Mouse (Mus musculus): ENCODE results near the gene Dera.

The Dera gene

DNA sequence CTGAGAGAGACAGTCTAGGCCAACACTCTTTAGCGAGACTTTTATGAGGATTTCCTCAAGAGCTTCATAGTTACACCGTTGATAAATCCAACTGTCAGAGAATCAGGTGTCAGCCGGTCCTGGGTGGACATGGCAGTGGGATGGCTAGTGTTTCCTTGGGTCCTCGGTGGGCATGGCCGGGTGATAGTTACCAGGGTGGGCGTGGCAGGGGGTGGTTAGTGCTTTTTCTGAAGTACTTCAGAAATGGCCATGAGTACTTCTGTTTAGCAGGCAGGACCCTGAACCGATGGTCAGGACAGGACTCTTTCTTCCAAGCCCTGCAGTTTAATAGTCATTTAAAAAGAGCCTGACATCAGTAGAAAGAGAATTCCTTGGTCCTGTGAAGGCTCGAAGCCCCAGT, 52.5 kb downstream of the Dera start:
- no peak for DNase-seq (ENCODE audit: low spot score)

DNA sequence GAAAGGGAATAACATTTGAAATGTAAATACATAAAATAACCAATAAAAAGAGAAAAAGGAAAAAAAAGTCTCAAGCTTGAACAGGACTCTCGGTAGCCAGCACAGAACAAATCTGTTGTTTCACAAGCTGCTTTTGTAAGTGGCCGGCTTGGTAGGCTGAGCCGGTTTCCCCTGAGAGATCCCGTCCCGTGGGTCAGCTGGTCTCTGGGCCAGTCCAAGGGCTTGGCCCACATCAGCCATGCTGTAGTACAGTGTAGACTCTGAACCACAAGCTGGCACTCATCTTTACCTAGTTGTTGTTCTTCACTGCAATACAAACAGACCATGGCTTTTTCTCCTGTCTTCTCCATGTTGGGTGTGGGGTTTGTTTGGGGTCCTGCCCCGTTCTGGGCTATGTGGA, 53.0 kb downstream of the Dera start:
- DNase-seq (ENCODE audit: low spot score), result no peak

DNA sequence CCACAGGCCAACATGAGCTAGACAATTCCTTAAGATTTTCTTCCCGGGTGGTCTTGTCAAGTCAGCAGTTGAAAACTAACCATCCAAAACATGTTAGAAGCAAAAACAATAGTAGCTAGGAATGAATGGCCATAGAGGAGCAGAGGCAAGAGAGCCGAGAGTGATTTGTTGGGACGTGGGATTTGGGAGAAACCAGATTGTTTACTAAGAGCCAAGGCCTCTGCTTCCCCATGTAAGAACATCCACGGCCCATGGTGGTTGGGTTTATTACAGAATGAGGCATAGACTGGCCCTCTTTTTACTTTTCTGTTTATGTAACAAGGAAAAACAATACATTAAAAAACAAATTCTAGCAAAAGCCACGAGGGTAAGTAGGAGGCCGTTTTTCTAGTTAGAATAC, 54.4 kb downstream of the Dera start:
- no peak for DNase-seq (ENCODE audit: low spot score)

DNA sequence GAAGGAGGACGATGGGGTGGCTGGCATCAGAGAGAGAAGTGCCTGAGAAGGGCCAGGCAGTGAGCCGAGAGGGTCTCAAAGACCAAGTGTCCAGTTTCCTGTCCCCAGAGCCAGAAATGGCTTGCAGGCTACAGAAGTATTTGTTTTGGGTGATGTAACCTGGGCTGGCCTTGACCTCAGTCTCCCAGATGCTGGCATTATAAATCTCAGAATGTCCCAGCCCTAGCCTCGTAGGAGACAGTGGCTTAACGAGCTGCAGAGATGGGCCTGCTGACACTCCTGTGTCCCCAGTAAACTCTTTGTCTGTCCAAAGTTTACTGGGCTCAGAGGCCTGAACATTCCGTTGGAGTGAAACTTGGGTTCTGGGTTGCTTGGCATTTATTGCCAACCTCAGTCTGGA, 55.8 kb downstream of the Dera start:
- DNase-seq (ENCODE audit: low spot score), result no peak

DNA sequence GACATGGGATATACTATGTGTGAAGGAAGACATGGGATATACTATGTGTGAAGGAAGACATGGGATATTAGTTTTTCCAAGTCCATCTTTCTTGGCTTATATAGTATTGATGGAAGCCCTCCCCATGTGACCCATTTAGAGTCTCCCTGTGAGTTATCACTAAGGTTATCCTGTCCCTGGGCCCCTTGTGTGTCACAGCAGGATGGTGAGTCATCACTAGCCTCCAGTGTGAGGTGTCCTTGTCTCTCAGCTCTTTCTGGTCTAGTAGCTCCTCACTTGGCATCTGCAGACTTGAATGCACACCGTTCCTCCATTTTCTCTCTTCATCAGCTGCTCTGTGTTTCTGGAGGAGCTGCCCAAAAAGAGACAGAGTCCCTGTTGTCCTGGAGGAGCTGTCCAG, 59.7 kb downstream of the Dera start:
- no peak for DNase-seq (ENCODE audit: low spot score)

DNA sequence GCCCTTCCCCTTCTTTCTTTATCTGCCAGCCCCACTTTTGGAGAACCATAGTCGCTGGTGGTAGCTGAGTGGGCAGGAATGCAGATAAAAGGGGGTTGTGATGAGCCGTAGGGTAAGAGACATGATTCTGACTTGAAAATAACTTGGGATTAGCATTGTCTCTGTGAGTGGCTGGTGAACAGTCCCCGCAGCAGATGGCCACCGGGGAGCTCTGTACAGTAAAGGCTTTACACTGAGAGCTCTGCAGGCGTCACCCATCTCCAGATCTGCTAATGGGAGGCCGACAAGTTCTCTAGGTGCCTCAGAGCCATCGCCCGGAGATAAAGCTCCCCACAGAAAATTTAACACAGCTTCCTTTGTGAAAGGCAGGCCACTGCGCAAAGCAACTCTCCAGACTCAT, 62.2 kb downstream of the Dera start:
- no peak for DNase-seq (ENCODE audit: low spot score)

DNA sequence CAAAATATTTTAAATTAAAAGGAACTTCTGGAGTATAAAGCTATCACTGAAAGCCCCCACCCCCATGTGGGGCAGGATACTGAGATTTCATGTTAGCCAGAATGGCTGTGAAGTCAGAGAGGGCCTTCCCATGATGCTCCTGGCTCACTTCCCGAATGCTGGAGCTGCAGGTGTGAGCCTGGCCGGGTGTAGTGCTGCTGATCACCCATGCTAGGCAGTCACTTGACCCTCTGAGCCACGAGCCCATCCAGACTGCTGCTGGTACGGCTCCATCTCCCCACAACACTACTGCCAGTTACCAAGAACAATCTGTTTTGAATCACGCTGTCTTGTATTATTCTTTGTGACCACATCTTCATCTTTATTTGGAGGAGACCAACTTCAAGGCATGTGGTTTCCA, 68.2 kb downstream of the Dera start:
- no peak for DNase-seq (ENCODE audit: low spot score)

DNA sequence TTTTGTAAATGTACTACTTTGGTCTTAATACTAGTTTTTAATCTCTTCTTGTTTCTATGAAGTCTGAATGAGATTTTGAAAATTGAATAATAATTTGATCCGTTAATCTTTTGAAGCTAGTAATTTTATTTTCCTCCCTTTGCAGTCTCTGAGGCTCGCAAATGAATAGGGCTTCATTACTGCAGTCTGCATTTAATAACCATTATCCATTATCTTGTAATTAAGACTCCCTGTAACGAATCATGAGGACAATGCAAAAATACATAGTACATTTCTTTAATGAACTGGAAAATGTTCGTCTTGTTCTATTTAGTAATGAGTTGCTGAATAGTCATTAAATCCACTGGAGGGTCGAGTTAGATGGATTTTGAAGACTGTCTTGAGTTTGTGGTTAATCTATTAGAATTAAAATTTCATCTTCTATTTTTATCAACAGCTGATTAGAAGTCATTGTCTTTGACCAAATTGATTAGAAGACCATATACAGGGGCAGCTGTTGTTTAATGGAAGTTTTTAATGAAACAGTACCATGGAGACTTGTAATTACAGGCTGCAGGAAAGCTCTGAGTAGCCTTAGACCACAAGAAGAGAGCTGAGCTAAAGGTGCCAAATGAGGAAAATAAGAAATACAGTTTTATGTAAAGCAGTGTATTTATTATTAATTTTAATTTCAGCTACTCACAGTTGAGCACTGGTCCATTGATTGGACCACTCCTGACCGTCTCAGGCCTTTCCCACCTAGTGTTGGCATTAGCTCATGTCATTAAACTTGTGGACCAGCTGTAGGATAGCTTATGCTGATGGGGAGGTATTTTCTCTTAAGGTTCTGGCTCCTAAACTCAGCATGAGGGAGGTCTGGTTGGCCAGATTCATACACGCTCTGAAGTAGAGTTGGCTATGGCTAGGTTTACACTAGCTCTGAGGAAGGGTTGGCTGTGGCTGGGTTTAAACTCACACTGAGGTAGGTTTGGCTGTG, 70.0 kb downstream of the Dera start:
- no peak for DNase-seq (ENCODE audit: low spot score)

DNA sequence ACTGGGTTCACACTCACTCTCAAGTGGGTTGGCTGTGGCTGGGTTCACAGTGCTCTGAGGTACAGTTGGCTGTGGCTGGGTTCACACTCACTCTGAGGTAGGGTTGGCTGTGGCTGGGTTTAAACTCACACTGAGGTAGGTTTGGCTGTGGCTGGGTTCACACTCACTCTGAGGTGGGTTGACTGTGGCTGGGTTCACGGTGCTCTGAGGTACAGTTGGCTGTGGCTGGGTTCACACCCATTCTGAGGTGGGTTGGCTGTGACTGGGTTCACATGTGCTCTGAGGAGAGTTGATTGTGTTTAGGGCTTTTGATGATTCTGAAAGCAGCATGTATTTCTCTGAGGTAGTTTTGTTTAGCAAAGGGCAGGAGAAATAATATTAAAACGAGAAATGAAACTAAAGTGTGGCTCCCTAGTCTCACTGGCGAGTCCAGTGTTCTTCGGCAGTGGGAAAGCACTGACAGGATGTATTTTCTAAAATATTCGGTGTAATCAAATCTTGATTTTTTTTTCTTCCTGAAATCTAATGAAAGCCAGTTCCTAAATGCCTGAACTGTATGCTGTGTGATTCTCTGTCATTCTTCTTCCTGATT, 70.8 kb downstream of the Dera start:
- no peak for DNase-seq (ENCODE audit: low spot score)

DNA sequence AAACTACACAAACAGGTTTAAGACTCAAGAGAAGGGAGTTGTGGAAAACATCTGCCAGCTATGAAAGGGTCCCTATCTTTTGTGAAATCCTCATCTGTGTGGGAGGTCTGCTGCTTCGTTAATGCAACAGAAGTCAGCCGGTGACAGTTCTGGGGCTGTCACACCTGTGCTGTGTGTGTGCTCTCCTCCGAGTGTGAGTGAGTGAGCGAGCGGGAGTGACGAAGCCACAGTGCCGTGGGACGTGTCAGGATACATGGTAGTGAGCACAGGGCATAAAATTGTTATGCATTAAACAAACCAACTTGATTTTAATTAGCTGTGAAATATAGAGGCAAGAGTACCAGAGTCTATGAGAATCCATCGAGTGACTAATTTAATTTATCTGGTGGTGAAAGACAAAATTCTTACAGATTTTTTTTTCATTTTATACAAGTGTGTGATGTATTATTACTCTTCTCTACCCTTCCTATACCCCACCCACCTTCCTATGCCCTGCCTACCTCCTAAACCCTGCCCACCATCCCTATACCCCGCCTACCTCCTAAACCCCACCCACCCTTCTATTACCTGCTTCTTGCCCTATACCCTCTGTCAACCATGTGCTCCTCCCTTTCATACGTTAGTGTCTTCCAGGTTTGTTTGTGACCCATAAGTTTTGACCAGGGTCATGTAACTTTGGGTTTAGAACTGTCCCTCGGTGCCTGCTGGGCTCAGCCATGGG, 74.9 kb downstream of the Dera start:
- no peak for DNase-seq (ENCODE audit: low spot score)

DNA sequence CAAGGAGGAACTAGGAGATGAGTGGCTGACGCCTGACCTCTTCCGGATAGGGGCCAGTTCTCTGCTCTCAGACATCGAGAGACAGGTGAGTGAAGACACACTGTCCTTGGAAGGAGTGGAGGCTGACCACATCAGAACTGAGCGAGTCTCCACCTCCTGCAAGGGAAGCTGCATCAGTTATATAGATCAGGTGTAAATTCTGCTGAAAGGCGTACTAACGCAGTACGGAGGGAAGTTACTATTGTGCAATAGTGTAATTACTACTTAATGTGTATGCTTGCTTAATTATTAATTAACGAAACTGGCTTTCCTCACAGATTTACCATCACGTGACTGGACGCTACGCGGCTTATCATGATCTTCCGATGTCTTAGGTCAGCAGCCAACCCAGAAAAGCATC, 82.5 kb downstream of the Dera start:
- no peak for DNase-seq (ENCODE audit: low spot score)

DNA sequence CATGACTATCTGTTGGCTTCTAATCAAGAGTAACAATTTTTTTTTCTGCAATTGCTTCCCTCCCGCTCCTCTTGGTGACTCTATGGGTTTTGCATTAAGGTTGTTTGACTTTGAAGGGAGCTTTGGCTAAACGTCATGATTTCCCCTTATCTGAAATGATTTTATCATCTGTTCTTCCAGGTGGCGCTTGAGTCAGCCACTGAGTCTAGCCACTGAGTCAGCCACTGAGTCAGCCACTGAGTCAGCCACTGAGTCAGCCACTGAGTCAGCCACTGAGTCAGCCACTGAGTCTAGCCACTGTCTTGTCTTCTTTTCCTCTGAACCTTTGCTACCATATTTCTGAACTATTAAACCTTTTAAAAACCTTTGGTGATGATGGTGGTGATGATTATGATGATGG, 89.0 kb downstream of the Dera start:
- DNase-seq (ENCODE audit: low spot score), result no peak

DNA sequence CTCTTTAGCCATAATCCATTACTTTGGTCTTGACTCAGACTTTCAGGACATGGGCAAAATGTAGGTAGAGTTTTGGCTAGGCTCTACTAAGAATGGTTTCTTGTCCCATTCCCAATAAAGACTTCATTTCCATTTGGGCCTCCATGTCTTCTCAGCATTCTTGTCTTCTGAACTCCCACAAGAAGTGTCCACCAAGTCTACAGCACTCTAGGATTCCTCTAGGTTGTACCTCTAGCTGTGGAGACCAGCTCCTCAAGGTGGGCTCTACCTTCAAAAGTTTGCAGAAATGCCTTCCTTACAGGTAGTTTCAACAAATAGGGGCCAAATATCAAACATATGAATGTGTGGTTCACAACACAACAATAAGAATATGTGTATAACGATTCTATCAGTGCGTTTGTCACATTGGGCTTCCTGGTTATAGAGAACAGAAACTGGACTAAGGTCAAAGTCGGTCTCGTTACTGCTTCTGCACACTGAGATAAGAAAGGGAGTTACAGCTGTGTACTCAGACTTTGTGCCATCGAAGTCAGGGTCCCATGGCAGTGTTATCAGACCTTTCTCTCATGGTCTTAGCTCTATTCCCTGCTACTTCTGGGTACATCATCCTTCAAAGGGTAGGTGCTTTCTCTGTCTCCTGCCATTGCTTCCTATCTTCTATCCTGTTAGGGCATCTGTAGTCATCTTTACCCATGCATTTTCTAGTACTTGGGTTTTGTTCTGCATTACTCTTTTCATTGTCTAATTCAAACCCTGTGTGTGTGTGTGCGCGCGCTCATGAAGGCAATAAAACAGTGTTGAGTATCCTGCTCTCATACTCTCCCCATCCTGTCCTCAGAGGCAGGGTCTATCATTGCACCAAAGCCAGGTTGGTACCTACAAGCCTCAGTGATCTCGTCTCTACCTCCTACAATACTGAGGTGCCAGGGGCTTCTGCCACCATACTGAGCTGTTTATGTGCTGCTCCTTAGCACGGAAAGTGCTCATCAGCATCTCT, 103.2 kb downstream of the Dera start:
- no peak for DNase-seq (ENCODE audit: low spot score)

DNA sequence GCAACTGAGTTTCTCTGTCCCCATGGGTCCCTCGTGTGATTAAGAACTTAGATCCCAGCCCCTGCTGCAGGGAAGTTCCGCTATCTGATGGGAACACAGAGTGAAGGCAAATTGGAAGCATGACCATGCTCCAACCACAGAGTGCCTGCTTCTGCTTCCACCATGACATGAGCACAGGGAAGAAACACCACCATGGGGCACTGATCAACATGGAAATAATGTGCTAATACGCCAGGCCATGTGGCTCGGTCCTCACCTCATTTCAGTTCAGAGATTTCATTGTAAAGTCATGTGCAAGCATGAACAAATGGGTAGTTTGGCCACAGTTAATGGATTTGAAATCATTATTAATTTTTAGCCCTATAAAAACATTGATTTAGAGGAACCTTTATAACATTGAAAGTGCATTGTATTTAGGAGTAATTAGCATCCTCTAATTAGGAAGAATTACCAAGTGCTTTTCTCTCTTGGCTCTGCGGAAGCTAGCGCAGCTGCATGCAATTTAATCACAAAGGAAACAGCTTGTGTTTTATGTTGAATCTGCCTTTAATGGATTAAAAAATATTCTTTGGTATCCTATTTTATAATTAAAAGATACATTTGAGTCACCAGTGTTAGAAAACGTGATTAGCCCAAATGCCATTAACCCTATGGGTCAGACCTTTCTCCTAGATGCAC, 115.7 kb downstream of the Dera start:
- no peak for DNase-seq (ENCODE audit: low spot score)

DNA sequence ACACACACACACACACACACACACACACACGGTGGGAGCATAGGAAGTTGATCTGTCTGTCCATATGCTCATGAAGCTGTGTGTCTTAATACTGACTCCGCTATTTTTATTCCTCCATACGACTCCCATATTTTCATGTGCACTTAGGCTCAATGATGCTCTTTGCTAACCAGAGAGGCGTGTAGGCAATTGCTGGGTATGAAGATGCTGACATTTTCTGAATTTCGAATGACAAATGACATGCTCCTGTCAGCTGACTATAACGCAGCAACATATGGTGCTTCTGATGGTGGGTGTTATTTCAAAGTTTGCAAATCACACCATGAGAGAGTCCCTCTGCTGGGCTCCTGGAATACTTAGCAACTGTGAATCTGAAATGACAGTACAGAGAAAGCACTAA, 116.3 kb downstream of the Dera start:
- no peak for DNase-seq (ENCODE audit: low spot score)

DNA sequence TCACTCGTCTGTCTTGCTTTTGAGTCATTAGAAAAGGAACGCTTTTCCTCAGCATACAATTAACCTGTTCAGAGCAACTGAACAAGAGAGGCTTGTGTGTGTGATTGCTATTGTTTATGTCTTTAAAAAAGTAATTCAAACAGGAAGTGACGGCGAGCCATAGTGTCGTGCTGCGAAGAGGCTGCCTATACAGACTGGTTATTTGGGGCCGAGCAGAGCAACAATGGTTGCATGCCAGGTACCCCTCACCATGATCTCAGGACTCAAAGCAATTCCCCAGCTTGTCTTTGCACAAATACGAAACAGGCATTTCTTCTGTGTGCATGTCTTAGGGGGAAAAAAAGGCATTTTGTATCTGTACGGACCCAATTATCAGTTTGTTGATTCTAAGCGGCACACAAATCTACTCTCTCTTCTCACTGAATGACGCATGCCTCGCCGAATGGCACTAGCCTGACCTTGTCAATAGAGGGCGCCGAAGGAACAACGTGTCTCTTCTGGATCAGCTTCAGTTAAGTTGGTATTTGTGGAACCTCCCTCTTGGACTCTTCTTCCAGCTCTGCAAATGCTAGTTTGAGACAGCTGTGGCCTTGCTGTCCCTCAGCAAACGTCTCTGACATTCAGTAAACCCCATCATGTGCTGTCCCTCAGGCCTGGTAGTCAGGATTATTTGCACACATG, 117.8 kb downstream of the Dera start:
- no peak for DNase-seq (ENCODE audit: low spot score)

DNA sequence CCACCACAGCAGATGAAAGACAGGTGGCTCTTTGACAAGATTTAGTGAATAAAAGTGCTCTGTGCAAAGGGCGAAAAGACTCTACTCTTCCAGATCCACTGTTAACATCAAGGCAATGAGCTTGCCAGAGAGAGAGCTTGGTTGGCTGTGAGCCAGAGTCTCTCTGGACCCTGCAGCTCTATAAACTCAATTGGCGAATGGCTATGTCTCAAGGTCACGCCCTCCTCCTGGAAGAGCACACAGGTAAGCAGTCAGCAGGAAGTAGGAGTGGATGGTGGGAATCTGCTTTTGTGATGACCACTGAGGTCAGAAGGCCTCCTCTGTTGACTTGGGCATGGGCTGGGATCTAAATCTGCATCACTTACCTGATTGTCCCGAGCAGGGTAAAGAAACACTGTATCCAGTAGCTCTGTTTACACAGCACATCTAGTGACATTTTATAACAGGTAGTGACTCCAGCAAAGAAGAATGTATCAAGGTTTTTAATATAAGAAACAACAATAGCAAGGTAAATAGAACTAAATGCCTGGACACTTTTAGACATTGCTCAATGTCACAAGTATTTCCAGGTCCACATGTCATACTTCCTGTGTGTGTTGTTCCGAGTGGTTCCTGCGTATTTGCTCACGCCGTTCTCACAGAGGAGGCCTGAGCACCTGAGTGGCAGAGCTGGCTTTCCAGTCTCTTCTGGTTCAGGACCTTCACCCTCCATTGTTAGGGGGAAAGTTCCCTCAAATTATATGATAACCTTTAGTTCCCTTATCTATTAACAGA, 120.3 kb downstream of the Dera start:
- no peak for DNase-seq (ENCODE audit: low spot score)

DNA sequence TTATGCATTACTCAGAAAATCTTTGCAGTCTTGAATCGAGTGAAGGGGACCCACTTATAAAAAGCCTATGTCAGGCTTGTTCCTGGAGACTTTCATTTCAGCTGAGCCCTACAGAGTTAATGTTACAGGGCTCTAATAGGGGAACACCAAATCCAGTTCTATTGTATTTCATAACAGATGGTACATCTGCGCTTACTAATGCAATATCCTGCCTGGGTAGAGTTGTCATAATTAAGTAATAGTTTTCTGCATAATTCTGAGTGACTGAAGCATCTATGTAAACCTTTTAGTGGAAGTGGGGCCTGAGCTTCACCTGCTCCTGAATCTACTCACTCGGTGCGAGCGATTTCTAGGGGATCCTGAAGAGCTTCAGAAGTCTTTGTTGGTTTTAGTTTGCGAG, 131.3 kb downstream of the Dera start:
- no peak for DNase-seq (ENCODE audit: low spot score)

DNA sequence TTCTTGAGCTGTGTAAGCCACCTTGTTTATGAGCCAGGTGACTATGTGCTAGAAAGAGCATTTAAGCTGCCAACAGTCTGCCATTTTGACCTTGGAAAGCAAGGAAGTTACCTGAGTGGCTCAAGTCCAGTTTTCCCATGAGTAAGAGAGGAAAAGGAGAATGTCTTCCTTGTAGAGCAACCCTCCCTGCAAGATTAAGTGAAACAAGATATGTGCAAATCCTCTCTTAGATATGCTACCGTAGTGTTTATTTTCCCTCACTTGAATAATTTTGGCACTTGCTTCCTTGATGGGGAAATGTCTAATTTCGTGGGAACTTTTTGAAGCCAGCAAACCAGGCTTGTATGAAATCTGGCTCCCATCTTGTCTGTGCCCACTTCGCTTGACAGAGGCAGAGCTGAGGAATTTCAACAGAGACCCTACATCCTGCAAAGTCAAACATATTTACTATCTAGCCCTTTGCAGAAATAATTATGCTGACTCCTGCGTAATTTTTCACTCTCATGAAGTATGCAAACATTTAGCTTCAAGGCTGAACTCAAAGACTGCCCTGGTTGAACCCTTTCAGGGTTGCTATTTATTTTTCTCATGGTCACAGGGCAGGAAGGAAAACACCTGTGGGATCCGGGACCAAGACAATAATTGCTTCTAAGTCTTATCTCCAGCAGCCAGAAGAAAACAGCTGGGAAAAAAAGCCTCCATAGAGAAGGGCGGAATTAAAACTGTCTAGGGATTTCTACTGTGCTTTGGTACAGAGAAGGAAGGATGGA, 132.0 kb downstream of the Dera start:
- DNase-seq (ENCODE audit: low spot score), result no peak

Measured in c-Kit-positive CD71-positive TER-119-positive erythroid progenitor cells, embryonic 14.5 days (primary cell).